Mouse (Mus musculus) Muller cell, postnatal 12 days (primary cell): ENCODE results near the gene Olfr1223.
"Not testable (repeated sequence)": the region's sequence is repeated elsewhere in the genome, so short reads cannot be mapped to it uniquely, and the experiment has no call there.

Experiments used
- DNase-seq: peaks from one replicate; pipeline ENCODE4 v3.0.0-alpha.2; 2015; ENCODE audit errors: inconsistent ontology term

Olfr1223 gene

GRCm38 (mm10) chr2:89151460-89151859, at the start of gene Olfr1223:
Olfr1223 (minus strand) TSS chr2:89151560.
- no peak for DNase-seq

- DNase-seq = no peak
Measured at GRCm38 (mm10) chr2:89199948-89200347, 48.6 kb upstream of the Olfr1223 start, which contains the start of gene Olfr1226. Olfr1226 (minus strand) TSS chr2:89200048.

GRCm38 (mm10) chr2:89196325-89196982, 45.1 kb upstream of the Olfr1223 start:
- DNase-seq = no peak

GRCm38 (mm10) chr2:89174569-89174968, 23.2 kb upstream of the Olfr1223 start, which contains the start of gene Olfr1225:
Olfr1225 (minus strand) TSS chr2:89174669.
- DNase-seq = no peak

- not testable (repeated sequence) for DNase-seq
Measured at GRCm38 (mm10) chr2:89164711-89165110, 13.4 kb upstream of the Olfr1223 start.

- DNase-seq = not testable (repeated sequence)
Measured at GRCm38 (mm10) chr2:89163991-89164390, 12.6 kb upstream of the Olfr1223 start, which contains the start of gene Olfr1224-ps1. Olfr1224-ps1 (minus strand) TSS chr2:89164091.

DNA sequence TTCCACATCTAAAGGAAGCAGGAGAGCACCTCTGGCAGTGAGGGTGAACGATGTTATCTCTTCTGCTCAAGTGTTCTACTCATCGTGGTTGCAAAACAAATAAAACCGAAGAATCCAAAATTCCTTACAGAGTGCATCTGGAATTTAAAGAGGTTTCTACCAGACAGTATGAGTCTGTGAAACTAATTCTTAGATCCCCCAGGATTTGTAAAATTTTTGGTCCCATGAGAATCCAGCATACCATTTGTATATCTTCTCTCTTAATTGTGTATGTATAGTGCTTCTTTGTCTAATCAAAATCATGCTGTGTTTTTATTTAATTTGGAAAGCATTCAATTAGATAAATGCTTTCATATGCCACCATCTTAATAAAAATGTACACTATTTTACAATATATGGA, 18.4 kb downstream of the Olfr1223 start, which contains the start of gene Olfr1222:
Gene Olfr1222, minus strand, starts transcription at position 101 of the 400 bp plus-strand sequence.
- no peak for DNase-seq

DNA sequence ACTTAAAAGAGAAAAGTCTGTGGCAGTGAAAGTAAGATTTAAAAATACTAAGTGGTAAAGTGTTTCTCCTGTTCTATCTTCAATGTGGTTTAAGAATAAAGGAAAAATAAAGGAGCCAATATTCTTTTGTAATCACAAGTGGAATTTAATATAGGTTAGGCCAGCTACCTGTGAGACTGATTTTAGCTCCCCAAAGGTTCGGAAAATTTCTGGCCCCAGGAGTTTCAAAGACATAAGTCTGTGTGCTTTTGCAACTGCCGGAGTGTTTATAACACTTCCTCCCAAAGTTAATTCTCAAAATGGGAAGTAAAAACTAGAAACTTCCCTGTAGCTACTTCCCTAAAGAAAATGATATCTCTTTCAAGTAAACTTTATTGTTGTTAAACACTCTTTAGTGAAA, 34.2 kb downstream of the Olfr1223 start, which contains the start of gene Olfr1221:
Gene Olfr1221, minus strand, starts transcription at position 101 of the 400 bp plus-strand sequence.
- no peak for DNase-seq

DNA sequence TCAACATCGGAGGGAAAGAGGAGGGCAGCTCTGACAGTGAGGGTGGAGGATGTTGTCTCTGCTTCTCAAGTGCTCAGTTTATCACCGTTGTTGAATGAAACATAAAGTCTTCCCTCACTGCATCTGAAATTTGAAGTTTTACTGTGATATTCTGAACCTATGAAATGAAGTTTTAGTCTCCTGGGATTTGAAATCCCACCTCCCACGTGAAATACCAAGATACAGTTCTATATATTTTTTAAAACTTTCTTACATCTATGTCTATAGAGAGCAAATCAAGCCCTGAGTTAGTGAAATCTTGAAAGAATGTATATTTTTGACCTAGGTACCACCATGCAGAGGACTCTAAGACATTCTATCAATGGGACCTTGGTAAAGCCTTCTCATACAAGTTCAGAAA, 44.6 kb downstream of the Olfr1223 start, which contains the start of gene Olfr1220:
Gene Olfr1220, minus strand, starts transcription at position 101 of the 400 bp plus-strand sequence.
- no peak for DNase-seq

GRCm38 (mm10) chr2:89105651-89106050, 45.7 kb downstream of the Olfr1223 start:
- no peak for DNase-seq

- no peak for DNase-seq
Measured at GRCm38 (mm10) chr2:89093848-89094247, 57.5 kb downstream of the Olfr1223 start.
